Mouse (Mus musculus) olfactory bulb, adult 2 months (tissue): ENCODE data around the gene Arl8b. TPM values are rescaled to one million over a fixed set of nuclear protein-coding genes. Genes with fewer than 3 reads are reported as not detected.

Experiments
- H3K27ac ChIP-seq: fragments of 200-500 bp; 2 replicates; pipeline ENCODE4 v1.5.1; 2012; ENCODE audit warnings: low read depth, low read length; ENCODE audit not compliant: insufficient read depth
- H3K4me1 ChIP-seq: fragments of 200-500 bp; 2 replicates; pipeline ENCODE4 v1.6.1; 2012; ENCODE audit warnings: low read length; ENCODE audit not compliant: control insufficient read depth, insufficient read depth
- H3K4me3 ChIP-seq: fragments of 200-500 bp; 2 replicates; pipeline ENCODE4 v1.5.1; 2012; ENCODE audit warnings: mild to moderate bottlenecking, low read depth, low read length, moderate library complexity; ENCODE audit not compliant: insufficient read depth
- CTCF ChIP-seq: fragments of 200-500 bp; IDR thresholded peaks from 2 replicates; pipeline ENCODE4 v1.5.1; 2012; ENCODE audit warnings: low read depth, mild to moderate bottlenecking, low read length, moderate library complexity; ENCODE audit not compliant: insufficient read depth
- POLR2A ChIP-seq: fragments of 200-500 bp; IDR thresholded peaks from 2 replicates; pipeline ENCODE4 v1.6.1; 2012; ENCODE audit warnings: mild to moderate bottlenecking, low read depth, low read length, moderate library complexity; ENCODE audit not compliant: insufficient read depth
- WGBS: fragments of 180-500 bp; shearing (Covaris S2); methylation state at CpG from one replicate; pipeline ENCODE4 v1.1.7; 2018; 5-methylcytosine and 5-hydroxymethylcytosine counted together
- polyA plus RNA-seq: library from polyadenylated mRNA; stranded (reverse); fragments of >200 nt; gene quantifications from 2 replicates; pipeline ENCODE4 v1.2.4, GENCODE M21; 2012; ENCODE audit warnings: low replicate concordance; ENCODE audit not compliant: missing spikeins, insufficient read depth, insufficient read length

Arl8b gene
- polyA plus RNA-seq, 1 experiment = not detected

- H3K4me3 ChIP-seq = no peak overlapping the region
- 75% methylated on average over 3 of the region's 3 CpGs for WGBS
- TF ChIP-seq CTCF = no peak
- no peak for TF ChIP-seq POLR2A
- H3K4me1 ChIP-seq = peaks cover 8% of the 10 kb centered on the region
- H3K27ac ChIP-seq = no peak overlapping the region
Measured at GRCm38 (mm10) chr6:108807446-108807845, 24.5 kb downstream of the Arl8b start.

- H3K27ac ChIP-seq = no peak overlapping the region
- H3K4me3 ChIP-seq = no peak overlapping the region
- 82% methylated on average over 1 of the region's 1 CpGs for WGBS
- H3K4me1 ChIP-seq = peaks cover 8% of the 10 kb centered on the region
- TF ChIP-seq CTCF (no peak), POLR2A (no peak)
Measured at GRCm38 (mm10) chr6:108808786-108809185, 25.9 kb downstream of the Arl8b start.

GRCm38 (mm10) chr6:108810237-108810636, 27.3 kb downstream of the Arl8b start:
- H3K4me1 ChIP-seq = peaks cover 6% of the 10 kb centered on the region
- H3K4me3 ChIP-seq = no peak overlapping the region
- no peak for TF ChIP-seq POLR2A
- no peak for TF ChIP-seq CTCF
- 66% methylated on average over 10 of the region's 10 CpGs for WGBS
- H3K27ac ChIP-seq = no peak overlapping the region

- TF ChIP-seq CTCF (no peak), POLR2A (no peak)
- H3K4me3 ChIP-seq = no peak overlapping the region
- H3K27ac ChIP-seq = no peak overlapping the region
- H3K4me1 ChIP-seq = peaks cover 6% of the 10 kb centered on the region
- WGBS = 55% methylated on average over 2 of the region's 2 CpGs
Measured at GRCm38 (mm10) chr6:108812134-108812533, 29.2 kb downstream of the Arl8b start.

GRCm38 (mm10) chr6:108817510-108817909, 34.6 kb downstream of the Arl8b start:
- H3K4me3 ChIP-seq = no peak overlapping the region
- WGBS = 45% methylated on average over 4 of the region's 4 CpGs
- H3K4me1 ChIP-seq = peaks cover 2% of the 10 kb centered on the region; the same call in 1 of the 2 replicates
- H3K27ac ChIP-seq = no peak overlapping the region
- no peak for TF ChIP-seq CTCF
- no peak for TF ChIP-seq POLR2A

GRCm38 (mm10) chr6:108824816-108825545, 42.1 kb downstream of the Arl8b start:
- Histone ChIP-seq H3K4me1 (peaks cover 6% of the 10 kb centered on the region), H3K27ac (no peak overlapping the region), H3K4me3 (no peak overlapping the region)
- no peak for TF ChIP-seq POLR2A
- no peak for TF ChIP-seq CTCF
- WGBS = 73% methylated on average over 7 of the region's 7 CpGs

- 47% methylated on average over 3 of the region's 3 CpGs for WGBS
- Histone ChIP-seq H3K27ac (no peak overlapping the region), H3K4me3 (no peak overlapping the region), H3K4me1 (peaks cover 8% of the 10 kb centered on the region)
- no peak for TF ChIP-seq POLR2A
- TF ChIP-seq CTCF = no peak
Measured at GRCm38 (mm10) chr6:108826070-108826469, 43.2 kb downstream of the Arl8b start.

- TF ChIP-seq POLR2A (no peak), CTCF (no peak)
- 15% methylated on average over 5 of the region's 5 CpGs for WGBS
- Histone ChIP-seq H3K4me3 (no peak overlapping the region), H3K27ac (no peak overlapping the region), H3K4me1 (peaks cover 8% of the 10 kb centered on the region)
Measured at GRCm38 (mm10) chr6:108827336-108827920, 44.5 kb downstream of the Arl8b start.

- Histone ChIP-seq H3K4me3 (peak within 1 kb of the TSS; percentile 94), H3K4me1 (peaks cover 8% of the 10 kb centered on the region), H3K27ac (peak within 1 kb of the TSS; percentile 61; the same call in 1 of the 2 replicates)
- WGBS = under 1% methylated on average over 67 of the region's 67 CpGs
- peak; percentile 41 for TF ChIP-seq POLR2A
- TF ChIP-seq CTCF = no peak
Measured at GRCm38 (mm10) chr6:108828234-108828868, 45.5 kb downstream of the Arl8b start, which contains the start of gene Edem1. Edem1 (plus strand) TSS chr6:108828641.
